ENCODE assay signal across 26 mouse cellular contexts in the genomic region with DNA sequence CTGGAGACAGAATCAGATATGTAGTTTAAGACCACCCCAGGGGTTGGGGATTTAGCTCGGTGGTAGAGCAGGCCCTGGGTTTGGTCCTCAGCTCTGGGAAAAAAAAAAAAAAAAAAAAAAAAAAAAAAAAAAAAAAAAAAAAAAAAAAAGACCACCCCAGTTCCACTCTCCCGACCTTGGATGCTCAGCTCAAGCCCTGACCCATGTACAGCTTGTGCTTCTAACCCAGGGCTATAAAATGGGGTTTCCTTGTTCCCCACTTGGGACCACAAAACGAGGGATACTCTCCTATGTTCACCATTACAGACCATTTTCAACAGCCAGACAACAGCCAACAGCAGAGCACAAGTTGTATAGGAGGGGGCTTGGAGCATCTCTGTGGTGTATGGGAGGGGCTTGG.
"Had no signal": no experiment of that assay in that cellular context is flagged by ENCODE, and none has a peak within 500 bp of the region (broad histone marks: within the 10 kb centered on the region; RNA-seq: fewer than 3 reads in every experiment).

No protein-coding gene starts in this region.

- H3K27ac ChIP-seq: embryonic facial prominence, embryonic 10.5 days; embryonic facial prominence, embryonic 12.5 days; embryonic facial prominence, embryonic 13.5 days; embryonic facial prominence, embryonic 15.5 days; forebrain, embryonic 10.5 days; forebrain, embryonic 12.5 days; forebrain, embryonic 13.5 days; forebrain, embryonic 15.5 days; gastrocnemius, adult 2 months; heart, adult 2 months; heart, embryonic 10.5 days had no signal

- H3K4me3 ChIP-seq: embryonic facial prominence, embryonic 10.5 days; embryonic facial prominence, embryonic 12.5 days; embryonic facial prominence, embryonic 13.5 days; embryonic facial prominence, embryonic 15.5 days; erythroblast, embryonic 14.5 days; forebrain, embryonic 10.5 days; forebrain, embryonic 12.5 days; forebrain, embryonic 13.5 days; forebrain, embryonic 15.5 days; gastrocnemius, adult 2 months; heart, adult 2 months; heart, embryonic 10.5 days had no signal

- H3K9ac ChIP-seq: embryonic facial prominence, embryonic 12.5 days; embryonic facial prominence, embryonic 13.5 days; embryonic facial prominence, embryonic 15.5 days; forebrain, embryonic 12.5 days; forebrain, embryonic 13.5 days; forebrain, embryonic 15.5 days had no signal

- H3K9me3 ChIP-seq: embryonic facial prominence, embryonic 10.5 days; embryonic facial prominence, embryonic 12.5 days; embryonic facial prominence, embryonic 13.5 days; embryonic facial prominence, embryonic 15.5 days; forebrain, embryonic 10.5 days; forebrain, embryonic 12.5 days; forebrain, embryonic 13.5 days; forebrain, embryonic 15.5 days; heart, embryonic 10.5 days had no signal

- H3K36me3 ChIP-seq: embryonic facial prominence, embryonic 12.5 days; embryonic facial prominence, embryonic 13.5 days; embryonic facial prominence, embryonic 15.5 days; forebrain, embryonic 12.5 days; forebrain, embryonic 15.5 days had no signal

- H3K27me3 ChIP-seq: embryonic facial prominence, embryonic 12.5 days; embryonic facial prominence, embryonic 13.5 days; embryonic facial prominence, embryonic 15.5 days; forebrain, embryonic 12.5 days; forebrain, embryonic 13.5 days; forebrain, embryonic 15.5 days had no signal

- DNase-seq: cerebellum, postnatal 10 days; cerebellum, postnatal 14 days; cerebellum, postnatal 25 days; cerebellum, postnatal 36 days; embryo, embryonic 11 days; gastrocnemius, adult 2 months; gastrocnemius, postnatal 10 days; gastrocnemius, postnatal 14 days; gastrocnemius, postnatal 25 days; gastrocnemius, postnatal 36 days; heart, adult 11 months; heart, adult 18-20 months; heart, adult 2 months had no signal

- H3K4me2 ChIP-seq: embryonic facial prominence, embryonic 12.5 days; embryonic facial prominence, embryonic 13.5 days; embryonic facial prominence, embryonic 15.5 days; forebrain, embryonic 12.5 days; forebrain, embryonic 13.5 days; forebrain, embryonic 15.5 days; heart, embryonic 11.5 days had no signal

- ATAC-seq: forebrain, embryonic 13.5 days; forebrain, embryonic 14.5 days; forebrain, embryonic 15.5 days; forebrain, embryonic 16.5 days had no signal
